Mouse (Mus musculus) cortical plate, adult 2 months (tissue): ENCODE measurements around the gene Ppp6r3. TPM values are rescaled to one million over a fixed set of nuclear protein-coding genes. Genes with fewer than 3 reads are reported as not detected.
A peak's percentile ranks its signal among the peaks of the same experiment; 100 is the strongest.

Source experiments
- H3K27ac ChIP-seq: fragments of 200-500 bp; 2 replicates; pipeline ENCODE4 v1.5.1; 2012; ENCODE audit warnings: low read length, control low read depth, inconsistent platforms; ENCODE audit not compliant: insufficient read depth
- H3K4me1 ChIP-seq: fragments of 200-500 bp; 2 replicates; pipeline ENCODE4 v1.6.1; 2011; ENCODE audit warnings: low read length; ENCODE audit not compliant: control insufficient read depth, insufficient read depth
- H3K4me3 ChIP-seq: fragments of 200-500 bp; 2 replicates; pipeline ENCODE4 v1.5.1; 2011; ENCODE audit warnings: mild to moderate bottlenecking, low read length, control low read depth; ENCODE audit not compliant: insufficient read depth
- CTCF ChIP-seq: fragments of 200-500 bp; IDR thresholded peaks from 2 replicates; pipeline ENCODE4 v1.5.1; 2011; ENCODE audit warnings: mild to moderate bottlenecking, control low read depth, low read length; ENCODE audit not compliant: insufficient read depth; ENCODE audit errors: extremely low read depth
- POLR2A ChIP-seq: fragments of 200-500 bp; IDR thresholded peaks from 2 replicates; pipeline ENCODE4 v1.6.1; 2011; ENCODE audit warnings: mild to moderate bottlenecking, low read length, control low read depth; ENCODE audit not compliant: insufficient read depth; ENCODE audit errors: extremely low read depth
- polyA plus RNA-seq: library from polyadenylated mRNA; depleted of rRNA; stranded (reverse); fragments of >200 nt; gene quantifications from 2 replicates; pipeline ENCODE4 v1.2.3, GENCODE M21; 2012; rRNA removed

The Ppp6r3 gene
- polyA plus RNA-seq, result 72.4 and 73.4 TPM in 2 replicates

GRCm38 (mm10) chr19:3575632-3576384 is at the start of gene Ppp6r3:
Gene Ppp6r3 (minus strand): TSS chr19:3575749.
- TF ChIP-seq POLR2A (peak; percentile 85), CTCF (no peak)
- H3K4me3 ChIP-seq, result peak within 1 kb of the TSS; percentile 36

GRCm38 (mm10) chr19:3625111-3625510 is 49.6 kb upstream of the Ppp6r3 start:
- Histone ChIP-seq H3K4me1 (no peaks in the 10 kb centered on the region), H3K27ac (no peak overlapping the region), H3K4me3 (no peak overlapping the region)
- TF ChIP-seq POLR2A (no peak), CTCF (no peak)

More at GRCm38 (mm10) chr19:3575632-3576384, at the start of gene Ppp6r3:
- Histone ChIP-seq H3K4me1 (peaks cover 5% of the 10 kb centered on the region; the same call in 1 of the 2 replicates), H3K27ac (peak within 1 kb of the TSS; percentile 75)

GRCm38 (mm10) chr19:3623824-3624223 is 48.3 kb upstream of the Ppp6r3 start:
- no peak overlapping the region for H3K4me3 ChIP-seq
- H3K4me1 ChIP-seq, result no peaks in the 10 kb centered on the region
- no peak overlapping the region for H3K27ac ChIP-seq
- TF ChIP-seq POLR2A (no peak), CTCF (peak; percentile 55)

DNA sequence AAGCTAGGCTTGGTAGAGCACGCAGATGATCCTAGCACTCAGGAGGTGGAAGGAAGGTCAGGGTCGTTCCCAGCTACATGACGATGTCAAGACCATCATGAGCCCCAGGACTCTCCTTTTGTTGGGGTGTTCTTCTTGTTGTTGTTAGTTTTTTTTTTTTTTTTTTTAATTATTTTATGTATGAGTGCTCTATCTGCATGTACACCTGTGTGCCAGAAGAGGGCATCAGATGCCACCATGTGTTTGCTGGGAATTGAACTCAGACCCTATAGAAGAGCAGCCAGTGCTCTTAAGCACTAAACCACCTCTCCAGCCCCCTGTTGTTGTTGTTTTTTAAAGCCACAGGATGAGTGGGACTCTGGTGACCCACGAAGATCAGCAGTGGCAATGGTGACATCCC is 47.7 kb upstream of the Ppp6r3 start:
- TF ChIP-seq CTCF, result no peak
- no peak for TF ChIP-seq POLR2A
- Histone ChIP-seq H3K27ac (no peak overlapping the region), H3K4me3 (no peak overlapping the region), H3K4me1 (no peaks in the 10 kb centered on the region)

- Histone ChIP-seq H3K27ac (no peak overlapping the region), H3K4me3 (no peak overlapping the region), H3K4me1 (no peaks in the 10 kb centered on the region)
- no peak for TF ChIP-seq CTCF
- no peak for TF ChIP-seq POLR2A
These were observed 45.3 kb upstream of the Ppp6r3 start for GRCm38 (mm10) chr19:3620871-3621270.

GRCm38 (mm10) chr19:3619359-3619758 is 43.8 kb upstream of the Ppp6r3 start:
- Histone ChIP-seq H3K4me3 (no peak overlapping the region), H3K27ac (no peak overlapping the region), H3K4me1 (no peaks in the 10 kb centered on the region)
- TF ChIP-seq CTCF, result no peak
- TF ChIP-seq POLR2A, result no peak

DNA sequence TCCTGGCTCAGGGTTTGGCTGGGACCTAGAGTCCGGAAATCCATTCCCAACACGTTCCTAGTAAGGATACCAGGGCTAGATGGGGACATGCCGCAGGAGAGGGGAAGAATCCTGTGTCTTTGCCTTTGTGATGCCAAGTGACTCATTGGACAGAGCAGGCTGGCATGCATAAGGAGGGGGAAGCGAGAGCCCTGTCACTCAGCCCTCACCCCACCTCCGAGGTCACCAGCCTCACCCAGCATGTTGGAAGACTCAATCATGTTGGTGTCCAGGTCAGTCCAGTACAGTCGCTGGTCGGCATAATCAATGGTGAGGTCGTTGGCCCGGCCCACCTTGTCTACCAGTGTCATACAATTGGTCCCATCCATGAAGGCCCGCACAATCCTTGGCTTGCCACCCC is 38.4 kb upstream of the Ppp6r3 start:
- TF ChIP-seq CTCF (no peak), POLR2A (no peak)
- H3K4me1 ChIP-seq, result no peaks in the 10 kb centered on the region
- H3K27ac ChIP-seq, result no peak overlapping the region
- H3K4me3 ChIP-seq, result no peak overlapping the region

- H3K4me3 ChIP-seq, result no peak overlapping the region
- no peaks in the 10 kb centered on the region for H3K4me1 ChIP-seq
- no peak overlapping the region for H3K27ac ChIP-seq
- TF ChIP-seq POLR2A, result no peak
- TF ChIP-seq CTCF, result no peak
These were observed 37.2 kb upstream of the Ppp6r3 start for GRCm38 (mm10) chr19:3612534-3613273.

DNA sequence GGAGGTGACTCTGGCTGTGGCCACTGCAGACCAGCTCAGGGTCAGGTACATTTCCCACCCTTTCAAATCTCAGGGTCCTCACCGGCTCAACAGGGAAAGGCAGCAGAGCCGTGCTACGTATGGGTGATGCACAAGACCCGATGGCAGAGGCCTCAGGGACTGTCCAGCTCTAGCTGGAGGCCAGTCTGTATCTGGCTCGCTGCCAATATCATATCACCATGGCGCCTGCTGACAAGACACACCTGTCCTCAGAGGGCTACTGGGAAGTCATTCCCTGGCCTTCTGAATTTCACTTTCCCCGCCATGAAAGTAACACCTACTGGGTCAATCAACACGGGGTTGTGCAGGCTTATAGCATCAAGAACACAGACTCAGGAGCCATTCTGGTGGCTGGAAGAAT is 36.2 kb upstream of the Ppp6r3 start:
- no peak overlapping the region for H3K4me3 ChIP-seq
- TF ChIP-seq POLR2A, result no peak
- TF ChIP-seq CTCF, result no peak
- no peak overlapping the region for H3K27ac ChIP-seq
- H3K4me1 ChIP-seq, result no peaks in the 10 kb centered on the region

DNA sequence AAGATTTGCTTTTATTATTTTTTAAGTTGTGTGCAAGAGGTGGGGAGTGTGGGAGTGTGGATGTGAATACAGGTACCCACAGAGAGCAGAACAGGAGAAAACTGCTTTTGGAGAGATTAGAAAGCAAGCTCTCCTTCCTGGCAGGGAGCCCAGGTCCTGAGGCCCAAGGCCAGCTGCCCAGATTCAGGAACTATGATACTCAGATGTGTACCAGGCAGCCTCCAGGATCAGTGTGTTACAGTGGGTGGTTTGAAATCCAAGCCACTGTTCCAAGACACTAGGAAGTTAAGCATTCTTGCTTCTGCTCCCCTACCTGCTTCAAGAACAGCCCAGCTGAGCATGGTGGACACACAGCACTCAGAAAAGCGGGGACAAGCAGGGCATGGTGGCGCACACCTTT is 35.3 kb upstream of the Ppp6r3 start:
- TF ChIP-seq POLR2A (no peak), CTCF (no peak)
- H3K27ac ChIP-seq, result no peak overlapping the region
- H3K4me1 ChIP-seq, result no peaks in the 10 kb centered on the region
- no peak overlapping the region for H3K4me3 ChIP-seq
